Mouse (Mus musculus): ENCODE data around the gene Oxct2a.
A peak's percentile ranks its signal among the peaks of the same experiment; 100 is the strongest.
"Not testable (repeated sequence)": the region's sequence is repeated elsewhere in the genome, so short reads cannot be mapped to it uniquely, and the experiment has no call there.

Oxct2a gene

DNA sequence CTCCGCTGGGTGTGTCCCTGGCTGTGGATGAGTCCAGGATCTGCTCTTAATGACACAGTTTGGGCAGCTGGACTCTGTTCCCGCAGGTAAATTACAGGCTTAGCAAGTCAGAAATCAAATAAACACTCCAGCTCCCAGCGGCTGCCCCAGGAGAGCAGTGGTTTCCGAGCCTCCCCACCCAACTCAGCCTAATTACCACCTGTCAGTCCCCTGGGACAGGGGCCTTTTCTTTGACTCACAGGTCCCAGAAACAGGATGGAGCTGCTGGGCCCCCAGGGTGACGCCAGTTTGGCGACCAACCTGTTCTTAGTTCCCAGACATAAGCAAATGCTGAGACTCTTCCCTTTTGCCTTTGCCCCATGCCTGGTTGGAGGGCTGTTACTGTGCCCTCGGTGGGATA, 11.6 kb downstream of the Oxct2a start:
- no peak for DNase-seq (ENCODE audit: low spot score in 2 of 2)

DNA sequence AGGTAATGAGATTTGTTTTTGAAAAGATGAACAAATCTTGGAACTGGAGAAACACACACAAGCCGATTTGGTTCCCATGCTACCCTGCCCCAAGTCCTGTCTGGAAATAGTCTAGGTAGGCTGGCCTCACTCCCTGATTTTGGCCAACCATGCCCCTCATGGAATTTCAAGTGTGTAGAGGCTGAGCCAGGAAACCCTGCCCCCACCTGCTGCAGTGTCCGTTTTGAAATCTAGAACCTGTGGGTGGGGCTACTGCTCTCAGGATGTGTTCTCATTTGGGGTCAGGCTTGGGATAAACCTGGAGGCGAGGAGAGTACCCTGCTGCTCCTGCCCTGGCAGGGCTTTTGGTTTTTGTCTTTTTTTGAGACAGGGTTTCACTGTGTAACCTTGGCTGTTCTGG, 15.1 kb downstream of the Oxct2a start:
- DNase-seq (ENCODE audit: low spot score in 2 of 2) = no peak

DNA sequence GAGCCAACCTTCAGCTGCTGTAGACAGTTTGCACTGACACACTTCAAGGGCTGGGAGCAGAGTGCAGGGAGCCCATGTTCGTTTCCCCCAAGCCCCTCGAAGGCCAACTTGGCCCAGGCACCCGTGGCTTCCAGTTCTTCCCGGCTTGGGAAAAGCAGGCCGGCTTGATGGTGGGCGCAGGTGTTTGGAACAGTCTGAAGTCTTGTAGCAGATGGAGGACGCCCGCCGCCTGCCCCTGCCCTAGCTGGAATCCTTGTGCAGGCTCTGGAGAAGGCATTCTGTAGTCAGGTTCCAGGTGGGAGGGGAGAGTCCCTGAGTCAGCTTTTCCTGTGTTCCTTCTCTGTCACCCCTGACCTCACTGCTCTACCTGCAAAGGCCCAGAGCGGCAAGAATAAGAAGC, 16.4 kb downstream of the Oxct2a start:
- DNase-seq (ENCODE audit: low spot score in 2 of 2) = peak; percentile 33 to 39

DNA sequence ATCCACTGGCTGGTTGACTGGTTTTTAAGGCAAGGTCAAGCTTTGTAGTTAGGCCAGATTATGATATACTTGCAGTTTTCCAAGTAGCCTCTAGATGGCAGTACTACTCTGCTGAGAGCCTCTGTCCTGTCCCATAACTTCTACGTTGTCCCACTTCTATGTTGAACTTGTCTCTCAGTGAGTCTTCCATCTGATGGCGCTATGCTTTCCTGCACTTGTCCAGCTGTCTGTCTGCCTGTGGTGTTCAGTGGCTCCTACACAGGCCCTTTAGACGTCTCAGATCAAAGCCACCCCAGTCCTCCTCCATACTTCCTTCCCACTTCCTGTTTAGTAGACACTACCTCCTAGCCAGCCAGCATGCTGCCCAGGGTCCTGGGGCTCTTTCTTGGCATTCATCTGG, 17.6 kb downstream of the Oxct2a start:
- peak; percentile 19 to 46 for DNase-seq (ENCODE audit: low spot score in 2 of 2)

DNA sequence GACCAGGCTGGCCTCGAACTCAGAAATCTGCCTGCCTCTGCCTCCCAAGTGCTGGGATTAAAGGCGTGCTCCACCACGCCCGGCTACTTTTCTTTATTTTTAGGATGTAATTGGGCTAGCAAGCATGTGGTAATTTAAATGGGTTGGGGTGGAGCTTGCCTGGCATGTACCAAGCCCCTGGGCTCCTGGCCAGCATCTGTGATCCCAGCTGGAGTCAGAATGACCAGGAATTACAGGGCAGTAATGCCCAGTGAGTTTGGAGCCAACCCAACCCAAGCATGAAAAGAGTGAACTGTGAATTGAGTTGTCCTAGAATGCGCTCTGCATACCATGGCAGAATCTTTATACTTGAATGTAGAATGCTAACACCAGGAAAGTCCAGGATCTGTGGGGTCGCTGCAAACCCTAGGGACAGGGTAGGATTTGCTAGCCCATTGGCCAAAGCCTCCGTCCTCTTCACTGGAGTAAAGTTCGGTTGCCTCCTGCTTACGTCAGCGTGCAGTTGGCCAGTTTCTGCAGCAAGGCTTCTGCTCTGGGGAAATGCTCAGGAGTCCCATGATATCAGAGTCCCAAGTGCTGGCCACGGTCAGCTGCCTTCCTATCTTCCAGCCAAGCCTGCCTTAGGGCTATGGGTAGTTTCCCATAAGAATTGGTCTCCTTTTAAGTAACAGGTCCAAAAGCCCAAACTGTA, 24.3 kb downstream of the Oxct2a start:
- no peak for DNase-seq (ENCODE audit: low spot score in 2 of 2)

DNA sequence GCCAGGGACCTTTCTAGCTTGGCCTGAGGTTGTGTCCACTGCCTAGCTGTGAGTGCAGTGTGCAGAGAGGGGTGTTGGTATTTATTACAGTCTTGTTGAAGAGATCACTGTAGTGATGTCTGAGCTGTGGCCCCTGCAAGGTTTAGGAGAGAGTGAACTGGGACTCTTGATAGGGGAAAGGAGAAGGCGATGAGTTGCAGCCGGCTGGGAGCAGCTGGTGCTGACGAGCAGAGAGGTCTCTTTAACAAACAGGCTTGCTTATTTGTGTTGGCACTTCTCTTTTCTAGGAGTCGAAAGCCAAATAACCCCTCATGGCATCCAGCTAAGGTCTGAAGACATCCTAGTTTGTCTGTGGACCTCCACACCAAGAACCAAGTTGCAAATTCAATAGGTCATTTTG, 25.2 kb downstream of the Oxct2a start:
- DNase-seq (ENCODE audit: low spot score in 2 of 2) = no peak

DNA sequence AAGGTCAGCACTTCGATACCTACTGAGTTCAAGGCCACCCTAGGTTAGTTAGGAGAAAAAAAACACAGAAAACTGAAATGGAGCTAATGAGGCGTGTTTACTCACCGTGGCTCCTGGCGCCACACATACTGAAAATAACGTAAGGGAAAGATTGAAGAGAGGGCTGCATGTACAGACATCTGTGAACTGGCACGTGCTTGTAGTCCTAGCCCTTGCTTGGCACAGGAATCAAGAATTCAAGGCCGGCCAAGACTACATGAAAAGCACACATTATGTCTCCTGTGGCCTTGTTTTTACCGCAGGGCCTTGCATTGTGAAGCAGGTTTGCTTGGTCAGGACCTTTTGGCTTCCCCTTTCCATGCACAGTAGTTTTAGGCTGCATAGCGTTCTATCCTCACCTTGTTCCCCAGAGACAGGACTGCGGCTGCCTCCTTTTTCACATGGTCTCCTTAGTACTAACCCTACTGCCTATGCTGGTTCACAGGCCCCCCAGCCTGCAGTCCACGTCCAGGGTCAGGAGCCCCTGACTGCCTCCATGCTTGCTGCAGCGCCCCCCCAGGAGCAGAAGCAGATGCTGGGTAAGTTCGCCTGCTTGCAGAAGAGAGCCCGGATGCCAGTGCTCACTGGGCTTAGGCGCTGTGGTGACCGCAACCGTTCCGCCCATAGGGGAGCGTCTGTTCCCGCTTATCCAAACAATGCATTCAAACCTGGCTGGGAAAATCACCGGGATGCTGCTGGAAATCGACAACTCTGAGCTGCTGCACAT, 26.1 kb downstream of the Oxct2a start:
- no peak for DNase-seq (ENCODE audit: low spot score in 2 of 2)

DNA sequence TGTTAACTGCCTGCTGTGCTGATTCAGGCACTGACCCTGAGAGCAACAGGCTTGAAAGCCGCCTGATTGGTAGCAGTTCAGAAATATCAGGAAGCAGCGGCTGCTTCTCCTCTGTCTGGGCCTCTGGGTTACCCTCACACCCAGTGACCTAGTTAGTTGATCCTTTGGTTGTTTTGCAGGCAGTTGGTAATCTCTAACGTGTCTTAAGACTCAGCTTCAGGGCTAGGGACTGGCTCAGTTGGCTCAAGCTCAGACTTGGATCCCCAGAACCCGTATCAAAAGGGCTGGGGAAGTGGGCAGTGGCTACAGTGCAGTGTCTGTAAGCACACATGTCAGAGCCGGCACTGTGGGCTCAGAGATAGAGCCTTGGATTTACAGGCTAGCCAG, 27.3 kb downstream of the Oxct2a start:
- no peak for DNase-seq (ENCODE audit: low spot score in 2 of 2)

DNA sequence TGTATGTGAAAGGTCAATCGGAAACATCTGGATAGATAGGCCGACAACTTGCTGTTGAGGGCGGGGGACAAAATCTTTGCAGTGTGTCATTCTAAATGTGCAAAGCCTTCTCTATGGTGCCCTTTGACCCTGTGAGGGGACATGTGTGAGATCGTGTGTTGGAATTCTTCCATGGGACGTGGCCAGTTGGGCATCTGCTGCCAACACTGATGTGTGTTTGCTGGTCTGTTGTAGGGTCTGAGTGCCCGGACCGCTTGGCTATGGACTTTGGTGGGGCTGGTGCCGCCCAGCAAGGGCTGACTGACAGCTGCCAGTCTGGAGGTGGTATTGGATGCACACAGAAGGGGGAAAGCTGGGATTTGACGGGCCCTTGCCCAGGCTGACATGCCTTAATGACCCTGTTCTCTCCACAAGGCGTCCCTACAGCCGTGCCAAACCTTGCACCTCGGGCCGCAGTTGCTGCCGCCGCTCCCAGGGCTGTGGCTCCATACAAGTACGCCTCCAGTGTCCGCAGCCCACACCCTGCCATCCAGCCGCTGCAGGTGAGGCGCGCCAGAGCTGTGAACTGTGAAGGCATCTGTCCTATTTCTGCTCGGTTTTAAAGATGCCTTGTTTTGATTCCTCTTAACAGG, 27.8 kb downstream of the Oxct2a start:
- no peak for DNase-seq (ENCODE audit: low spot score in 2 of 2)

DNA sequence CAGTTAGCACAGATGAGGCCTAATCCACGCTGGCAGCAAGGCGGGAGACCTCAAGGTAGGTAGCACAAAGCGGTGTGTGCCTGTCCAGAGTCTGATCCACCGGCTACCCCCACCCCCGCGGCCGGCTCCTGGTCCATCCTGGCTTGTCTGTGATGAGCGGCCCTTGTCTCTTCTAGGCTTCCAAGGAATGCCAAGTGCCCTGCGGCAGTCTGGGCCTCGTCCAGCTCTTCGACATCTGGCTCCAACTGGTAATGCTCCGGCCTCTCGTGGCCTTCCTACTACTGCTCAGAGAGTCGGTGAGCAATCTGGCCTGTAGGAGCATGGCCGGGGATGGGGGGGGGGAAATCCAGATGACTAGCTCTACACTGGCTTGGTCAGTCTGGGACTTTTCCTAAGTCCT, 28.4 kb downstream of the Oxct2a start:
- not testable (repeated sequence) for DNase-seq (ENCODE audit: low spot score in 2 of 2)

DNA sequence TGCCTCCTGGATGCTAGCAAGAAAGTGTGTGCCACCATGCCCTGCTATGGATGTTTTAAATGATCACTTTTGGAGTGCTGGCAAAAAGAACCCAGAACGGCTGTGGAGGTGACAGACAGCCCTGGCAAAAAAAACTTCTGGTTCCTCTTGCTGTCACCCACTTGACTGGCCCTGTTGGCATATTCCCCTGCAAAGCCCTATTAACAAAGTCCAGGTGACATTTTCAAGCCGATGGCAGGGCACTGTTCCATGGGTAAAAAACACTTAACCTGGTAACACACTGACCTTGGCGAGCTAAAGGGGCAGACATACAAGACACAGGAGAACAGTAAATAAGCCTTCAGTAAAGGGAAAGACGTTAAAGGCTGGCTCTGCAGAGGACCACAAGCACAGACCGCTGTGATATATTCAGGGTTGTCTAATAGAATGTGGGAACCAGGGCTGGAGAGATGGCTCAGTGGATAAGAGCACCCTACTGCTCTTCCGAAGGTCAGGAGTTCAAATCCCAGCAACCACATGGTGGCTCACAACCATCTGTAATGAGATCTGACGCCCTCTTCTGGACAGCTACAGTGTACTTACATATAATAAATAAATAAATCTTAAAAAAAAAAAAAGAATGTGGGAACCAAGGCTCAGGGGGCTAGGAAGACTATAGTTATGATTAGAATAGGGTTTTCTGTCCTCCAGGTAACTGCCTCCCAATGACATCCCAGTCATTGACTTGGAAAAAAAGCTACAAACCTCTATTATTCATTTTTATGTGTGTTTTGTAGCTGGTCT, 29.6 kb downstream of the Oxct2a start:
- no peak for DNase-seq (ENCODE audit: low spot score in 2 of 2)

DNA sequence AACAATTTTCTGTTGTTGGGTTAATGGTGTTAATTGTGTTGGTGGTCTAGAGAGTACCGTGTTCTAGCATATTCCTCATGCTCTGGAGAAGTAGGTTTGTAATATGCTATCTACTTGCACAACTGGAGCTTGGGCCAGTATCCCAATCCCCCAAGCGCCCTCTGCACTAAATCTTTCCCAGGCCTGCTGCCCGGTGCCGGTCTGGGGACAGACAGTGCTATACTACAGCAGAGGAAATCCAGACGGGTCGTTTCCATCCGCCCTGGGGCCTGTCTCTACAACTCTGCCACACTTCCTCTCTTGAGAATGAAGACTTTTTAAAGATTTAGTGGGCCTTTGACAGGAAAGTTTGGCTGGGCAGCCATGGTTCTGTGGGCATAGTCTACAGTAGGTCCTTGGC, 30.4 kb downstream of the Oxct2a start:
- no peak for DNase-seq (ENCODE audit: low spot score in 2 of 2)

DNA sequence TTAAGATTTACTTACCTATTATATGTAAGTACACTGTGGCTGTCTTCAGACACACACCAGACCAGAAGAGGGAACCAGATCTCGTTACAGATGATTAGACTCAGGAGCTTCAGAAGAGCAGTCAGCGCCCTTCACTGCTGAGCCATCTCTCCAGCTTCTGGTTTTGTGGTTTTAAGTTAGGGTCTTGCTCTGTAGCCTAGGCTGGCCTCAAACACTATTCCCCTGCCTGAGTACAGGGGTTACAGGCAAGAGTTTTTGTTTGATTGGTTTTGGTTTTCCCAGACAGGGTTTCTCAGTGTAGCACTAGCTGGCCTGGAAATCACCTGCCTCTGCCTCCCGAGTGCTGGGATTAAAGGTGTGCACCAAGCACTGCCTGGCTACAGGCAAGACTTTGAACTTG, 31.0 kb downstream of the Oxct2a start:
- DNase-seq (ENCODE audit: low spot score in 2 of 2) = no peak

DNA sequence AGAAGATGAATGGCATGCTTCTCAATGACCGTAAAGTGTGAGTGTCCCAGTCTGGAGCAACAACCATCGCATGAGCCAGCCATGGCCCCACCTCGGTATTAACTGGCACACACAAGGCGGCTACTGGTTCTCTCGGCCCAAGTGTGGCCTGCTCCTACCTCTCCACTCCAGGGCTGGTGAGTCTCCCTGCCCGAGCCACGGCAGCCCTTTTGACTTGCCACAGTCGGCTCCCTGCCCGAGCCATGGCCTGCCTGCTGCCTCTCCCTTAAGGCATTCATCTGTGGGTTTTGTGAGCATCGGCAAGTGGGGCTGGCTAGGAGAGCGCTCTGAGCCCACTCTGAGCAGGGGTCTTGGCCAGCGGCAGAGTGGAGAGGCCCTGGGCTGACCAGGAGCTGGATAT, 34.4 kb downstream of the Oxct2a start:
- DNase-seq (ENCODE audit: low spot score in 2 of 2) = no peak

DNA sequence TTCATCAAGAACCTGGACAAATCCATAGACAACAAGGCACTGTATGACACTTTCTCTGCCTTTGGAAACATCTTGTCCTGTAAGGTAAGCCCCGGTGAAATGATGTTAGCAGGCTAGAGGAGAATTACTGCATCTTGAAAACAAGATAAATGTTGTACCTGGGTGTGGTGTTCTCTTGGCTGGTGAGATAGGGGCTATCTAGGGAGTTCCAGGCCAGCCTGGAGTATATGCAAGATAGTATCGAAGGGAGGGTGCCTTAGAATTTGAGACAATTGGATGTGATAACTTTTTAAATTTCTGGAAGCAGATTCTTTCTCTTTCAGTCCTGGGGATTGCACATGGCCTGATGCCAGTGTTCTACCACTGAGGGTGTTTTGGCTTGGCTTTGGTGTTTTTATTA, 36.6 kb downstream of the Oxct2a start:
- no peak for DNase-seq (ENCODE audit: low spot score in 2 of 2)

DNA sequence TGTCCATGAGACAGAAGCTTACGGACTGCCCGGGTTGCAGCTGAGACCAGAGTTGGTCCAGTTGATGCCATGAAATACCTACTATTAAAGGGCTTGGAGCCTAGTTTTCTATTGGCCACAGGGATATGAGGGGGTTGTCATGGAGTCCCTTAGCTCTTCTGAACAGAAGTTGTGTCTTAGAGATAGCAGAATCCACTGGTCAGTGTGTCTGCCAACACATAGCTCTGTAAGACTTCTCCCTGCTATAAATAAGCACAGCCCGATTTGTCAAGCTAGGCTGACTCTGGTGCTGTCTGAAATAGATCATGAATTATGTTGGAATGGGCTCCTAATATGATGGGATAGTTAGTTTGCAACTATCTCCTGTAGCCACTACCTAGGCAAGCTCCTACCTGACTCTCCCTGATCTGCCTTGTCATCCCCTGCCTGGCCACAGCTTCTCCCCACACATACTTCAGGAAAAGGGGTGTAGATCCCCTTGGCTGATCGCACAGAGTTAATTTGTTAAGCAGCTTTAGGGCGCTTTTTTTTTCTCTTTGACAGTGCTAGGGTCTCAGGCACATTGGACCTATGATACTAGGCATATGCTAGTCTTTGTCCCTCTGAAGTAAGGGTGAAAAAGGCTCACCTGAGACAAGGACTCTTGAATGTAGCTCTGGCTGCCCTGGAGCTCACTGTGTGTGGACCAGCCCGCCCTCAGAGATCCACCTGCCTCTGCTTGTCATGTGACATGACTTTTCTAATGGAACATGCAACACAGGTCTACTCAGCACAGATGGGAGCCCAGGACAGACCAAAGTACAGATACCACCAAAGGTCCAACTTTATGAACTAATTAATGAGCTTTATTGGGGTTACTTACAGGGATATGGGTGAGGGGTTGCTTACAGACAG, 38.5 kb downstream of the Oxct2a start:
- no peak for DNase-seq (ENCODE audit: low spot score in 2 of 2)

DNA sequence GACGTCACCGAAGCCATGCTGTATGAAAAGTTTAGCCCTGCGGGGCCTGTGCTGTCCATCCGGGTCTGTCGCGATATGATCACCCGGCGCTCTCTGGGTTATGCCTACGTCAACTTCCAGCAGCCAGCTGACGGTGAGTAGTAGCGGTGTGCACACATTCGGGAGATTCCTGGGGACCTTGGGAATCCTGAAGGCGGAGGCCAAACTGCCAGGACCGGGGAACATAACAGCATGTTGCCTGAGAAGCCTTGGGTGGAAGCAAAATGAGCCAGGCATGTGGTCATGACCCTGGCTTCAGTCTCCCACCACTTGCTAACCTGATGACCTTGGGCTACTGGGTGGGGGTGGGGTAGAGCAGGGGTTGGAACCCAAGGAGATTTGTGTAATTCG, 39.8 kb downstream of the Oxct2a start:
- not testable (repeated sequence) for DNase-seq (ENCODE audit: low spot score in 2 of 2)

DNA sequence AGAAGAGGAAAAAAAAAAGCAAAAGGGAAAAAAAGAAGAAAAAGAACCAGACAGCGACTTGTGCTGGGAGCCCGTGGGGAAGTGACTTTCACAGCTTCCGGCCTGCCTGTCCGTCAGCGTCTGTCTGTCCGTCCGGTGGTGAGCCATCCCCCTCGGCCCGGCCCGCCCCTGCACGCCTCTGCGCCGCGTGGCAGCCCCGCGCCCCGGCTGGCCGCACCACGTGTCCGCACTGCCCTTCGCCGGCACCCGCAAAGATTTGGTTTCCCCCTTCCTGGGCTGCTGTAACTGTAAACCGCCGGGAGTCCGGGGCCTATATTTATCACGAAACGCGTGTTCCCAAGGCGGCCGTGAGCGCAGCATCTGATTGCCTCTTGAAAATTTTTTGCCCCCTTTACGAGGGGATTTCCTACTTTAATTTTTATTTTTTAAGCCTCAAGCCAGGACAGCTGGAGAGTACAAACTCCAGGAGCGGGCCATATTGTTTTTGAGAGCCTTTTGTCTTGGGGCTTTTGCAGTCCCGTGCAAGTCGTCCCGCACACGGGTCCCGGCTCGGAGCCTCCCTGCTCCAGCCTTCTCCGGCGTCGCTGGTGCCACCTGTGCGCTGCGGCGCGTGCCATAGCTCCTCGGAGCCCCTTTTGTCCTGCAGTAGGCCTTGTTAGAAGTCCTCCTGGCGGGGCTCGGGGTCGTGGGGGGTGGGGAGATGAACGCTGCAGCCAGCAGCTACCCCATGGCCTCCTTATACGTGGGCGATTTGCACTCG, 40.3 kb downstream of the Oxct2a start:
- peak; percentile 29 to 43 for DNase-seq (ENCODE audit: low spot score in 2 of 2)

DNA sequence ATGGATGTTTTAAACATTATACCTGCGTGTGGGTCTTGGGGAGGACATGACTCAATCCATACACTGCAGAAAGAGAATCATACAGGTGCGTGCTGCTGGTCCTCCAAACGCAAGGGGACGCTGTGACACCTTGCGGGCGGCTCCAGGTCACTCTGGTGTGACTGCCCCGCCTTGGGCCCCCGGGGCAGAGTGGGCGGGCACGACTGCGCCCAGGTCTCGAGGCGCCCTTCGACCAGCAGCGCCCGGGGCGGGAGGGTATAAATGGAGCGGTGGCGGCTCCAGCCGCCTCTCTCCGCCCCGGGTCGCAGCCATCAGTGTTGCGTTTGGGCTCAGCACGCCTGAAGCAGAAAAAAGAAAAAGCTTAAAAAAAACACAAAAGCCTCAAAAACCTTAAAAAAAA, 40.9 kb downstream of the Oxct2a start:
- peak; percentile 80 to 86 for DNase-seq (ENCODE audit: low spot score in 2 of 2)

DNA sequence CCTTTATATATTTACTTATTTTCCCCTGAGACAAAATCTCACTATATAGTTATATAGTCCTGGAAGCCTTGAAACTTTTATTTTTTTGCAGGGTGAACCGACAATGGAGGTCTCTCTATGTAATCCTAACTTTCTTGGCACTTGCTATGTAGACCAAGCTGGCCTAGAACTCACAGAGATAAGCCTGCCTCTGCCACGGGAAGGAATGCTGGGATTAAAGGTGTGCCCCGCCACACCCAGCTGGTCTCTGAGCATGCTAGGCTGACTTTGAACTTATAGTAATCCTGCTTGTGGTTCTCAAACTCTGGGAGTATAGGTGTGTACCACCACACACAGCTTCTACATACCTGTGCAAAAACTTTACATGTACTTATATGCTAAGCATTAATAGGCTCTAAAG, 43.3 kb downstream of the Oxct2a start:
- DNase-seq (ENCODE audit: low spot score in 2 of 2) = no peak

Measured in frontal cortex, postnatal 36 days (tissue).